Mouse (Mus musculus) E14TG2a.4 (cell line): ENCODE measurements around the gene Pde4c.

Source experiments
- CTCF ChIP-seq: conservative IDR thresholded peaks from 2 replicates; pipeline ENCODE4 v1.5.1; 2014; ENCODE audit warnings: low read length
- NANOG ChIP-seq: IDR thresholded peaks from 2 replicates; pipeline ENCODE4 v1.6.1; 2014; ENCODE audit warnings: borderline replicate concordance, low read length, mixed read lengths
- POU5F1 ChIP-seq: IDR thresholded peaks from 2 replicates; pipeline ENCODE4 v1.6.1; 2014; ENCODE audit warnings: low read length, borderline replicate concordance

DNA sequence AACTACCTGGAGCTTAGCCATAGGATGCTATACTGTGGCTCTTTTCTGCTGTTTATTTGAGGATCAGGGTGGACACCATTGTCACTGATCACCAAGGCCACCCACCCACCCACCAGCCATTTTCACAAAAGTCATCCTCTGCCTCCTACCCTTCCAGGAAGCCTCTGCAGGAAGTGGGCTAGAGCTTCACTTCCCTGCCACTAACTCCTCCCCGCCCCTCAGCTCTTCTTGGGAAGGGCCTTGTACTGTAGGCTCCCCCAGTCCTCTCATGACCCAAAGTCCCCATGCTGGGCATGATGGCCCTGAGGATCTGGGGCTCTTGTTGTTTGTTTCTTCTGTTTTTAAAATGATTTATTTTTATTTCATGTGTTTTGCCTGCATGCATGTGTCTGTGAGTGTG is 48.2 kb upstream of the Pde4c start:
- TF ChIP-seq CTCF (no peak), POU5F1 (no peak), NANOG (no peak)
